Mouse (Mus musculus): ENCODE data around the gene Slc45a3.
A peak's percentile ranks its signal among the peaks of the same experiment; 100 is the strongest.

Gene Slc45a3

DNA sequence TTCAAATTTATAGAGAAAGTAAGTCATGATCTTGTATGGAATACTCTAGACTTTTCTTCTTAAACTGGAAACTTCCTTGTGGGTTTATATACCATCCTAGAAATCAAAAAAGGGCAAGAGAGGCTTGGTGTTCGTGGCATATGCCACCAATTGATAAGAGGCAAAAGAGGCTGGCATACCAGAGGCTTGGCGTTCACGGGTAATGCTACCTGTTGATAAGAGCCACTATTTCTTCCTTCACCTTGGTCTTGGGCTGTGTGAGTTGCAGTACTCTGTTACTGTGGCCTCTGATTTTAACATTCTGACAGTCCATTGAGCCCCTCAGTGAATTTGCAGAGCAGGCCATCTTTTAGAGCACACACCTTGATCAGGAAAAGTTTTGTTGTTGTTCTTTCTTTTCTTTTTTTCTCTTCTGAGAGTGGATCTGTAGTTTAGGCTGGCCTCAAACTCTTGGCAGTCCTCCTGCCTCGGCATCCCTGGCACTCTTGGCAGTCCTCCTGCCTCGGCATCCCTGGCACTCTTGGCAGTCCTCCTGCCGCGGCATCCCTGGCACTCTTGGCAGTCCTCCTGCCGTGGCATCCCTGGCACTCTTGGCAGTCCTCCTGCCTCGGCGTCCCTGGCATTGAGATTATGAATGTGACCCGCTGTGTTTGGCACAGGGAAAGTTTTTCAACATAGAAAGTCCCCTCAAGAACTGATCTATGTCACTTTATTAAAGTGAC is 64.3 kb downstream of the Slc45a3 start:
- DNase-seq (ENCODE audit: low spot score in 2 of 2): no peak

DNA sequence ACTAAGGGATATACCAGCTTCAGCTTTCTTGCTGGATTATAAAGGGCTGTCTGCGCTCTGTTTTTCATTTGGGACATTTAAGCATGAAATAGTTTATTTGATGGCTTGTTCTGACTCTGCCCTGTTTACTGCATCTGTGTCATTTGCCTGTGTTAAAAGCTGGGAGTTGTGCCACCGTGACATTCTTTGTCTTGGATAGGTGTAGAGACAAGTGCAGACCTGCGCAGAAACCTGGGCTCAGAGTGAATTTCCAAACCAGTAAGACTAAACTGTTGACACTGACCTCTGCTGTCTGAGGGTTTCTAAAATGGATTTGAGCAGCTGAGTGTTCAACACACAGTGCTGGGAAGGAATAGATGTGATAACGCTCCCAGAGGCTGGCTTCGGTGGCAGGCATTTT is 65.2 kb downstream of the Slc45a3 start:
- peak in 1 of 2 experiments; percentile 39 for DNase-seq (ENCODE audit: low spot score in 2 of 2)

DNA sequence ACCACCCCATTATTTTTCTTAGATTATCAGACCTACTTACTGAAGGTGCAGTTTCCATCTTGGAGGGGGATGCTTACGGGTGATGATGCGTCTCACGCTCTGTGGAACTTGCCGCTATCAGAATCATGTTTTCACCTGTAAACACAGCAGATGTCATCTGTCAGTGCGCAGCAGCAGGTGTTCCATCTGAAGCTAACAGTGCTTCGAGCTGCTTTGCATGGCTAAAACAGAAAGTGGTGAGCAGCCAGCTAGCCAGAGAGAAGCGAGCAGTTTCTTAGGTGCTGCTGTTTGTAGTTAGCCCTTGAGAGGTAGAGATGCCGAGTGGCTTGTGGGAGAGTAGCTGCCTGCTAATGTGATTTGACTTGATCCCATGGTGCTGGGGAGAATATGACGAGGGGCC is 65.6 kb downstream of the Slc45a3 start:
- no peak for DNase-seq (ENCODE audit: low spot score in 2 of 2)

DNA sequence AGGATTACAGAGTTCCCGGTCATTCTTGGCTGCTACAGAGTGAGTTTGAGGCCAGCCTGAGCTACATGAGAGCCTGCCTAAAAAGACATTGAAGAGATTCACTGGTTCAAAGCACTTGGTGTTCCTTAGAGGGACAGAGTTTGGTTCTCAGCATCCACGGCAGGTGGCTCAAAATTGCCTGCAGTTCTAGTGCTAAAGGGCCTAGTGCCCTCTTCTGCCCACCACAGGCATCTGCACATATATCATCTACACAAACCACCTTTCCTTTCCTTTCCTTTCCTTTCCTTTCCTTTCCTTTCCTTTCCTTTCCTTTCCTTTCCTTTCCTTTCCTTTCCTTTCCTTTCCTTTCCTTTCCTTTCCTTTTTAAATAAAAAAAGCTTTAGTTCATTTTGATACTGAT is 67.8 kb downstream of the Slc45a3 start:
- DNase-seq (ENCODE audit: low spot score in 2 of 2): no peak

DNA sequence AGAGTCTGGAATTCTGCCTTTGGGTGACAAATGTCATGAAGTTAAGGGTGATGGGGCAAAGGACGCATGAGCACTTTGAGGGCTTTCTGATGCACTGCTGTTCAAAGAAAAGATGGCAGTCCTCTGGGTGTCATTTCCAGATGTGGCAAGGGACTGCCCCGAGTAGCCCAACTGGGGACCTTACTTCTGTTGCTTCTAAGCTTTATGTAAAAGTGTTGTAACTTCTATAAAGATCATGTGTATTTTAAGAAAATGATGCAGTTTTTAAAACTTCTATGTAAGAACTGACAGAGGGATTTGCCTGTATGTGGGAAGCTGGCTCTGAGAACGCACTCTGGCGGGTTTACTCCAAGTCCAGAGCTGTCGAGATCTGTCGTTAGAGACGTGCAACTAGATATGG is 69.4 kb downstream of the Slc45a3 start:
- no peak for DNase-seq (ENCODE audit: low spot score in 2 of 2)
